Mouse (Mus musculus) activated CD4-positive, CD25-positive, alpha-beta regulatory T cell, adult 9 weeks (primary cell): Measurements from ENCODE around the gene Vnn1. TPM values are rescaled to one million over a fixed set of nuclear protein-coding genes. Genes with fewer than 3 reads are reported as not detected.

Experiments
- polyA plus RNA-seq: library from polyadenylated mRNA; unstranded; fragments of 100-300 nt; shearing (Covaris generic); gene quantifications from one replicate; pipeline ENCODE4 v1.2.1, GENCODE M21; 2017

Gene Vnn1
- polyA plus RNA-seq = not detected

GRCm38 (mm10) chr10:23894601-23895349, at the start of gene Vnn1:
Vnn1 (plus strand) TSS chr10:23894688.

GRCm38 (mm10) chr10:23851228-23851912, 43.1 kb upstream of the Vnn1 start, which contains the start of gene Vnn3:
Vnn3 (plus strand) TSS chr10:23851462.

GRCm38 (mm10) chr10:23920056-23920455, 25.6 kb downstream of the Vnn1 start, which contains the start of gene Taar1:
Taar1 (plus strand) TSS chr10:23920356.

GRCm38 (mm10) chr10:23938312-23938711, 43.8 kb downstream of the Vnn1 start, which contains the start of gene Taar2:
Taar2 (plus strand) TSS chr10:23938572.

GRCm38 (mm10) chr10:23949508-23950005, 55.1 kb downstream of the Vnn1 start, which contains the start of gene Taar3:
Taar3 (plus strand) TSS chr10:23949558.

Other genes starting within 250 kb of the Vnn1 start
- 51.6 TPM for gene Rps12, start 107.4 kb upstream of the Vnn1 start, polyA plus RNA-seq
- not detected for gene Slc18b1, start 97.7 kb upstream of the Vnn1 start, polyA plus RNA-seq
- gene Vnn3, start 43.2 kb upstream of the Vnn1 start, polyA plus RNA-seq = 0.15 TPM
- not detected for gene Taar1, start 25.7 kb downstream of the Vnn1 start, polyA plus RNA-seq
- gene Taar2, start 43.9 kb downstream of the Vnn1 start, polyA plus RNA-seq = not detected
- gene Taar3, start 54.9 kb downstream of the Vnn1 start, polyA plus RNA-seq = not detected
- not detected for gene Taar4, start 65.8 kb downstream of the Vnn1 start, polyA plus RNA-seq
- not detected for gene Taar5, start 76.0 kb downstream of the Vnn1 start, polyA plus RNA-seq
- not detected for gene Taar6, start 91.0 kb downstream of the Vnn1 start, polyA plus RNA-seq
- not detected for gene Taar7a, start 98.8 kb downstream of the Vnn1 start, polyA plus RNA-seq
- gene Taar7b, start 105.3 kb downstream of the Vnn1 start, polyA plus RNA-seq = not detected
- not detected for gene Taar7d, start 132.5 kb downstream of the Vnn1 start, polyA plus RNA-seq
- not detected for gene Taar7e, start 142.9 kb downstream of the Vnn1 start, polyA plus RNA-seq
- not detected for gene Taar7f, start 154.8 kb downstream of the Vnn1 start, polyA plus RNA-seq
- gene Taar8a, start 181.8 kb downstream of the Vnn1 start, polyA plus RNA-seq = not detected
- not detected for gene Taar8b, start 197.6 kb downstream of the Vnn1 start, polyA plus RNA-seq
- not detected for gene Taar8c, start 207.2 kb downstream of the Vnn1 start, polyA plus RNA-seq
- not detected for gene Taar9, start 214.8 kb downstream of the Vnn1 start, polyA plus RNA-seq